Mouse (Mus musculus): ENCODE measurements around the gene Cstf1. TPM values are rescaled to one million over a fixed set of nuclear protein-coding genes. Genes with fewer than 3 reads are reported as not detected.
A peak's percentile ranks its signal among the peaks of the same experiment; 100 is the strongest.

Gene Cstf1
- polyA plus RNA-seq, 1 experiment, result 28.3 TPM

- TF ChIP-seq TCF3 (IDR thresholded peaks at IDR 0.05; ENCODE audit: insufficient read length, low read depth), result no peak
- no peak for TF ChIP-seq E2F4 (IDR thresholded peaks at IDR 0.05; ENCODE audit: insufficient read depth)
- no peak for TF ChIP-seq MAX (IDR thresholded peaks at IDR 0.05; ENCODE audit: low read depth)
- no peak for TF ChIP-seq TCF12 (IDR thresholded peaks at IDR 0.05; ENCODE audit: insufficient read depth, poor library complexity, severe bottlenecking)
- no peak for TF ChIP-seq CEBPB (IDR thresholded peaks at IDR 0.05; ENCODE audit: insufficient read depth, poor library complexity, severe bottlenecking)
- no peak for TF ChIP-seq USF1 (IDR thresholded peaks at IDR 0.05; ENCODE audit: low read depth)
- no peak for TF ChIP-seq SRF (IDR thresholded peaks at IDR 0.05; ENCODE audit: control insufficient read depth, insufficient read length, low read depth)
- TF ChIP-seq POLR2AphosphoS2 (IDR thresholded peaks at IDR 0.05; ENCODE audit: insufficient read length, low read depth), result no peak
- TF ChIP-seq MYOG (IDR thresholded peaks at IDR 0.05; ENCODE audit: control insufficient read depth in 1 of 3, insufficient read depth in 1 of 3, insufficient read length in 2 of 3, low read depth in 2 of 3), result no peak
- H3K36me3 ChIP-seq (ENCODE audit: control insufficient read depth, insufficient read depth), result no peaks in the 10 kb centered on the region
- no peak overlapping the region for H3K4me2 ChIP-seq (ENCODE audit: low read depth)
- H3K4me3 ChIP-seq, result no peak overlapping the region
- no peak overlapping the region for H3ac ChIP-seq (ENCODE audit: control insufficient read depth, insufficient read length)
- no peaks in the 10 kb centered on the region for H3K79me2 ChIP-seq (ENCODE audit: control insufficient read depth, insufficient read depth)
- no peaks in the 10 kb centered on the region for H3K27me3 ChIP-seq (ENCODE audit: control insufficient read depth, insufficient read depth, insufficient read length)
Observed at GRCm38 (mm10) chr2:172349776-172350175, 20.7 kb upstream of the Cstf1 start.

- Histone ChIP-seq H3K36me3 (ENCODE audit: control insufficient read depth, insufficient read depth) (no peaks in the 10 kb centered on the region), H3K27me3 (ENCODE audit: control insufficient read depth, insufficient read depth, insufficient read length) (no peaks in the 10 kb centered on the region), H3K4me3 (no peak overlapping the region), H3ac (ENCODE audit: control insufficient read depth, insufficient read length) (no peak overlapping the region), H3K4me2 (ENCODE audit: low read depth) (no peak overlapping the region), H3K79me2 (ENCODE audit: control insufficient read depth, insufficient read depth) (no peaks in the 10 kb centered on the region)
- no peak for TF ChIP-seq E2F4 (IDR thresholded peaks at IDR 0.05; ENCODE audit: insufficient read depth)
- no peak for TF ChIP-seq TCF12 (IDR thresholded peaks at IDR 0.05; ENCODE audit: insufficient read depth, poor library complexity, severe bottlenecking)
- TF ChIP-seq CEBPB (IDR thresholded peaks at IDR 0.05; ENCODE audit: insufficient read depth, poor library complexity, severe bottlenecking), result no peak
- no peak for TF ChIP-seq POLR2AphosphoS2 (IDR thresholded peaks at IDR 0.05; ENCODE audit: insufficient read length, low read depth)
- no peak for TF ChIP-seq MYOD1 (IDR thresholded peaks at IDR 0.05; ENCODE audit: control insufficient read depth in 1 of 3, insufficient read length in 2 of 3, low read depth in 2 of 3)
- TF ChIP-seq POLR2A (IDR thresholded peaks at IDR 0.05; ENCODE audit: insufficient read length, low read depth), result no peak
- no peak for TF ChIP-seq SRF (IDR thresholded peaks at IDR 0.05; ENCODE audit: control insufficient read depth, insufficient read length, low read depth)
- TF ChIP-seq MAX (IDR thresholded peaks at IDR 0.05; ENCODE audit: low read depth), result no peak
- TF ChIP-seq MYOG (IDR thresholded peaks at IDR 0.05; ENCODE audit: control insufficient read depth in 1 of 3, insufficient read depth in 1 of 3, insufficient read length in 2 of 3, low read depth in 2 of 3), result no peak
- TF ChIP-seq TCF3 (IDR thresholded peaks at IDR 0.05; ENCODE audit: insufficient read length, low read depth), result no peak
- TF ChIP-seq REST (IDR thresholded peaks at IDR 0.05; ENCODE audit: insufficient read depth, insufficient read length), result no peak
- TF ChIP-seq USF1 (IDR thresholded peaks at IDR 0.05; ENCODE audit: low read depth), result no peak
Observed at GRCm38 (mm10) chr2:172350773-172351172, 19.7 kb upstream of the Cstf1 start.

GRCm38 (mm10) chr2:172353218-172353617 is 17.3 kb upstream of the Cstf1 start:
- peaks cover 8% of the 10 kb centered on the region for H3K36me3 ChIP-seq (ENCODE audit: control insufficient read depth, insufficient read depth)

GRCm38 (mm10) chr2:172354761-172355160 is 15.7 kb upstream of the Cstf1 start:
- Histone ChIP-seq H3K27me3 (ENCODE audit: control insufficient read depth, insufficient read depth, insufficient read length) (no peaks in the 10 kb centered on the region), H3K4me2 (ENCODE audit: low read depth) (no peak overlapping the region), H3K36me3 (ENCODE audit: control insufficient read depth, insufficient read depth) (peaks cover 18% of the 10 kb centered on the region), H3ac (ENCODE audit: control insufficient read depth, insufficient read length) (no peak overlapping the region), H3K4me3 (no peak overlapping the region), H3K79me2 (ENCODE audit: control insufficient read depth, insufficient read depth) (no peaks in the 10 kb centered on the region)
- TF ChIP-seq POLR2AphosphoS2 (IDR thresholded peaks at IDR 0.05; ENCODE audit: insufficient read length, low read depth), result no peak
- TF ChIP-seq POLR2A (IDR thresholded peaks at IDR 0.05; ENCODE audit: insufficient read length, low read depth), result no peak
- no peak for TF ChIP-seq REST (IDR thresholded peaks at IDR 0.05; ENCODE audit: insufficient read depth, insufficient read length)
- TF ChIP-seq E2F4 (IDR thresholded peaks at IDR 0.05; ENCODE audit: insufficient read depth), result no peak
- TF ChIP-seq SRF (IDR thresholded peaks at IDR 0.05; ENCODE audit: control insufficient read depth, insufficient read length, low read depth), result no peak
- no peak for TF ChIP-seq TCF12 (IDR thresholded peaks at IDR 0.05; ENCODE audit: insufficient read depth, poor library complexity, severe bottlenecking)
- no peak for TF ChIP-seq MYOG (IDR thresholded peaks at IDR 0.05; ENCODE audit: control insufficient read depth in 1 of 3, insufficient read depth in 1 of 3, insufficient read length in 2 of 3, low read depth in 2 of 3)

More at GRCm38 (mm10) chr2:172353218-172353617, 17.3 kb upstream of the Cstf1 start:
- Histone ChIP-seq H3K27me3 (ENCODE audit: control insufficient read depth, insufficient read depth, insufficient read length) (no peaks in the 10 kb centered on the region), H3K79me2 (ENCODE audit: control insufficient read depth, insufficient read depth) (no peaks in the 10 kb centered on the region), H3ac (ENCODE audit: control insufficient read depth, insufficient read length) (no peak overlapping the region), H3K4me3 (no peak overlapping the region), H3K4me2 (ENCODE audit: low read depth) (no peak overlapping the region)
- TF ChIP-seq TCF12 (IDR thresholded peaks at IDR 0.05; ENCODE audit: insufficient read depth, poor library complexity, severe bottlenecking), result no peak
- no peak for TF ChIP-seq CEBPB (IDR thresholded peaks at IDR 0.05; ENCODE audit: insufficient read depth, poor library complexity, severe bottlenecking)
- TF ChIP-seq POLR2AphosphoS2 (IDR thresholded peaks at IDR 0.05; ENCODE audit: insufficient read length, low read depth), result peak; percentile 25

GRCm38 (mm10) chr2:172355833-172356232 is 14.6 kb upstream of the Cstf1 start:
- H3K36me3 ChIP-seq (ENCODE audit: control insufficient read depth, insufficient read depth), result peaks cover 20% of the 10 kb centered on the region
- H3K79me2 ChIP-seq (ENCODE audit: control insufficient read depth, insufficient read depth), result no peaks in the 10 kb centered on the region
- H3K4me3 ChIP-seq, result no peak overlapping the region
- H3K27me3 ChIP-seq (ENCODE audit: control insufficient read depth, insufficient read depth, insufficient read length), result no peaks in the 10 kb centered on the region
- peak; percentile 32 for TF ChIP-seq POLR2AphosphoS2 (IDR thresholded peaks at IDR 0.05; ENCODE audit: insufficient read length, low read depth)
- no peak for TF ChIP-seq E2F4 (IDR thresholded peaks at IDR 0.05; ENCODE audit: insufficient read depth)
- H3ac ChIP-seq (ENCODE audit: control insufficient read depth, insufficient read length), result no peak overlapping the region
- H3K4me2 ChIP-seq (ENCODE audit: low read depth), result no peak overlapping the region
